In the genomic region with DNA sequence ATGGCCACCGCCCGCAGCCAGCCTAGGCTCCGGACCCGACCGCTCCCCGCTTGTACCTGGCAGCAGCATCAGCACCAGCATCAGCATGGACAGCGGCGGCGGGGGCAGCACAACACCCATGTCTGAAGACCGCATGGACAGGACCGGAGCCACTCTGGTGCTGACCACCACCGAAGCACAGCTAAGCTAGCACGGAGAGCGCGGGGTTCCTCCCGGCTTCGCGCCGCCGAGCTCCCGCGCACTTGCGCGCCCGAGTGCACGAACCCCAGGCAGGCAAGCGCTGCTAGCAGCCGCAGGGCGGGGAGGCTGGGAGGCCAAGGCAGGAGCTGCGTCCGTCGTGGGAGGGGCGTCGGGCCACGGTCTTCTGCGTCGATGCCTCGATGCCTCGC, we compare ENCODE assay signal across 9 mouse cellular contexts. TPM values are rescaled to one million over a fixed set of nuclear protein-coding genes. Genes with fewer than 3 reads are reported as not detected.
DNase-seq lines count a peak whose midpoint lies in the region; ATAC-seq and TF ChIP-seq lines count a peak whose summit lies in the region.
"Had no signal": no experiment of that assay in that cellular context is flagged by ENCODE, and none has a peak within 500 bp of the region (broad histone marks: within the 10 kb centered on the region; RNA-seq: fewer than 3 reads in every experiment).

Chrna3 (minus strand) TSS at position 288 of the 389 bp plus-strand sequence.

- H3K36me3 ChIP-seq in heart, embryonic 14.5 days (ENCODE audit: control insufficient read depth, insufficient read depth, low read length) = no peaks in the 10 kb centered on the region
- H3K36me3 ChIP-seq in embryonic facial prominence, embryonic 12.5 days = no peaks in the 10 kb centered on the region
- H3K36me3 ChIP-seq: G1E had no signal

- POLR2A ChIA-PET in Patski (lab: Charles Lee) = interaction anchor here (0.6 kb wide), 1 partner anchor 20 kb away, joined by 6 read pairs; no protein-coding TSS in a partner anchor

- DNase-seq in heart, adult 11 months = no peak
- no peak for DNase-seq in Patski (ENCODE audit: low read depth, low spot score)
- peak; percentile 11 for DNase-seq in kidney, postnatal 14 days
- DNase-seq in gastrocnemius, postnatal 4 days (ENCODE audit: low spot score in 2 of 2) = no peak

- no peaks in the 10 kb centered on the region for H3K9me3 ChIP-seq in heart, embryonic 14.5 days (ENCODE audit: control insufficient read depth, low read length)
- no peaks in the 10 kb centered on the region for H3K9me3 ChIP-seq in embryonic facial prominence, embryonic 12.5 days
- H3K9me3 ChIP-seq: G1E had no signal

- peak within 1 kb of the TSS; percentile 53 for H3K4me2 ChIP-seq in heart, embryonic 14.5 days (ENCODE audit: low read length)
- peak within 1 kb of the TSS; percentile 74 for H3K4me2 ChIP-seq in embryonic facial prominence, embryonic 12.5 days (replicated peaks)

- peak; percentile 50; the same call in 1 of the 2 replicates for ATAC-seq in heart, embryonic 14.5 days (ENCODE audit: insufficient number of reproducible peaks, insufficient read depth, low FRiP score, low read depth)
- peak; percentile 22 for ATAC-seq in Patski
- ATAC-seq in embryonic facial prominence, embryonic 12.5 days (ENCODE audit: insufficient number of reproducible peaks, insufficient read depth, low FRiP score, low TSS enrichment) = peak; percentile 44; the same call in 1 of the 2 replicates
- no peak for ATAC-seq in monocyte, adult 5-6 weeks (replicated peaks; ENCODE audit: insufficient number of reproducible peaks, low FRiP score, low TSS enrichment, poor library complexity, severe bottlenecking)

- peak within 1 kb of the TSS; percentile 26 to 29 for H3K4me3 ChIP-seq in heart, embryonic 14.5 days (ENCODE audit: control insufficient read depth in 1 of 2, insufficient read depth in 1 of 2, low read depth in 1 of 2, low read length in 2 of 2)
- H3K4me3 ChIP-seq in embryonic facial prominence, embryonic 12.5 days = peak within 1 kb of the TSS; percentile 42
- H3K4me3 ChIP-seq in olfactory bulb, adult 2 months (ENCODE audit: insufficient read depth, low read depth, low read length) = peak within 1 kb of the TSS; percentile 36

- in situ Hi-C loops in Patski (cut with MboI; ENCODE audit: low pct_unique_long_range_greater_than_20kb) = loop anchor here (10.0 kb wide), 1 partner anchor 289 kb away; no protein-coding TSS in a partner anchor

- CTCF ChIA-PET in Patski (lab: Charles Lee) = no interaction called here

- H3K27ac ChIP-seq in heart, embryonic 14.5 days (replicated peaks in 1 of 2; ENCODE audit: control insufficient read depth in 1 of 2, insufficient read depth in 1 of 2, low read depth in 2 of 2, low read length in 2 of 2) = no peak within 1 kb of the TSS
- H3K27ac ChIP-seq in embryonic facial prominence, embryonic 12.5 days = no peak within 1 kb of the TSS
- H3K27ac ChIP-seq in olfactory bulb, adult 2 months (ENCODE audit: insufficient read depth, low read depth, low read length) = no peak within 1 kb of the TSS

- 1% methylated on average over 39 of the region's 39 CpGs for WGBS in heart, embryonic 14.5 days
- WGBS in embryonic facial prominence, embryonic 12.5 days = under 1% methylated on average over 39 of the region's 39 CpGs
- 1% methylated on average over 39 of the region's 39 CpGs for WGBS in olfactory bulb, adult 2 months

- H3K27me3 ChIP-seq in heart, embryonic 14.5 days (ENCODE audit: control insufficient read depth, insufficient read depth, low read length) = peaks cover 48% of the 10 kb centered on the region
- peaks cover 36% of the 10 kb centered on the region for H3K27me3 ChIP-seq in Patski
- H3K27me3 ChIP-seq in embryonic facial prominence, embryonic 12.5 days = peaks cover 40% of the 10 kb centered on the region

- H3K9ac ChIP-seq in heart, embryonic 14.5 days (ENCODE audit: low read length) = no peak within 1 kb of the TSS
- peak within 1 kb of the TSS; percentile 42; the same call in 1 of the 2 replicates for H3K9ac ChIP-seq in embryonic facial prominence, embryonic 12.5 days

- no peak for TF ChIP-seq CTCF in Patski (IDR thresholded peaks at IDR 0.05)
- no peak for TF ChIP-seq CTCF in olfactory bulb, adult 2 months (IDR thresholded peaks at IDR 0.05; ENCODE audit: insufficient read depth, low read depth, low read length)

- peaks cover 4 to 8% of the 10 kb centered on the region in 2 experiments; a peak in 3 of 4 replicates for H3K4me1 ChIP-seq in heart, embryonic 14.5 days (ENCODE audit: control insufficient read depth in 2 of 2, insufficient read depth in 2 of 2, low read length in 2 of 2)
- peaks cover 14% of the 10 kb centered on the region; the same call in 1 of the 2 replicates for H3K4me1 ChIP-seq in embryonic facial prominence, embryonic 12.5 days
- peaks cover 8% of the 10 kb centered on the region for H3K4me1 ChIP-seq in olfactory bulb, adult 2 months (ENCODE audit: control insufficient read depth, insufficient read depth, low read length)

- TF ChIP-seq POLR2A in olfactory bulb, adult 2 months (IDR thresholded peaks at IDR 0.05; ENCODE audit: insufficient read depth, low read depth, low read length) = no peak

RNA-seq across cellular contexts. Expression of gene Chrna3, which starts in this region (rescaled TPM):
- polyA plus RNA-seq in heart, embryonic 14.5 days (2014; fragmentation: Nextera tagmentation; extraction: Ambion mirVana) = 0.05 and 0.66 TPM in 2 replicates
- polyA plus RNA-seq in Patski (2021) = 0.03 TPM
- 2.8 and 2.9 TPM in 2 replicates for polyA plus RNA-seq in embryonic facial prominence, embryonic 12.5 days (2016; fragmentation: Nextera tagmentation; extraction: Ambion mirVana)
- polyA plus RNA-seq in olfactory bulb, adult 2 months (2012; ENCODE audit: insufficient read depth, insufficient read length, low replicate concordance, missing spikeins) = not detected in 2 replicates
- total RNA-seq in gastrocnemius, postnatal 4 days (2021) = under 1 TPM in 1 of 2 experiments, not detected in 1; 0.10 TPM
- total RNA-seq in monocyte, adult 5-6 weeks (2017) = not detected in 3 replicates
- polyA plus RNA-seq: G1E had no signal

Comparison
In these comparisons a context has a peak if more than half of its experiments do, and no peak if none do; other contexts are left out.
1. Peak in ATAC-seq, H3K4me3 ChIP-seq and H3K4me2 ChIP-seq in heart, embryonic 14.5 days; RNA of the gene not detected or under 1 TPM.
2. Peak in ATAC-seq in Patski; RNA of the gene not detected or under 1 TPM.